ENCODE assay signal across 8 mouse cellular contexts in genomic region chrX:70374469-70375110, GRCm38 (mm10). TPM values are rescaled to one million over a fixed set of nuclear protein-coding genes. Genes with fewer than 3 reads are reported as not detected.
DNase-seq lines count a peak whose midpoint lies in the region; ATAC-seq and TF ChIP-seq lines count a peak whose summit lies in the region.
"Not testable (repeated sequence)": the region's sequence is repeated elsewhere in the genome, so short reads cannot be mapped to it uniquely, and the experiment has no call there.

No protein-coding gene starts in this region.

- in situ Hi-C loops in Patski (cut with MboI; ENCODE audit: low pct_unique_long_range_greater_than_20kb): loop anchor here (25.0 kb wide), 1 partner anchor 988 kb away; the partner anchor contains the start of gene Mtmr1

- TF ChIP-seq CTCF in Patski (IDR thresholded peaks at IDR 0.05): not testable (repeated sequence)
- peak; percentile 30; the same call in 1 of the 2 replicates for TF ChIP-seq CTCF in kidney, postnatal 0 days (IDR thresholded peaks at IDR 0.05; ENCODE audit: low read depth)

- not testable (repeated sequence) for H3K4me3 ChIP-seq in forebrain, embryonic 13.5 days; hindbrain, embryonic 16.5 days (ENCODE audit: low read length); kidney, postnatal 0 days (replicated peaks; ENCODE audit: low read depth, low read length); midbrain, embryonic 15.5 days; neural tube, embryonic 14.5 days (ENCODE audit: low read depth, low read length)

- CTCF ChIA-PET in Patski (lab: Charles Lee): not testable (repeated sequence)

- not testable (repeated sequence) for DNase-seq in Patski (ENCODE audit: low read depth, low spot score); kidney, postnatal 0 days (ENCODE audit: low spot score)

- H3K4me2 ChIP-seq in forebrain, embryonic 13.5 days; hindbrain, embryonic 16.5 days (ENCODE audit: low read length); kidney, postnatal 0 days (ENCODE audit: low read length); midbrain, embryonic 15.5 days; neural tube, embryonic 14.5 days (ENCODE audit: low read depth, low read length): not testable (repeated sequence)

- H3K9ac ChIP-seq in forebrain, embryonic 13.5 days; hindbrain, embryonic 16.5 days (ENCODE audit: low read depth, low read length); kidney, postnatal 0 days (ENCODE audit: low read depth, low read length); midbrain, embryonic 15.5 days; neural tube, embryonic 14.5 days (replicated peaks; ENCODE audit: low read depth, low read length): not testable (repeated sequence)

- WGBS in forebrain, embryonic 13.5 days: 71% methylated on average over 5 of the region's 6 CpGs
- WGBS in hindbrain, embryonic 16.5 days: 59% methylated on average over 3 of the region's 6 CpGs
- 58% methylated on average over 4 of the region's 6 CpGs for WGBS in kidney, postnatal 0 days
- WGBS in midbrain, embryonic 15.5 days: 51% methylated on average over 6 of the region's 6 CpGs
- 71% methylated on average over 4 of the region's 6 CpGs for WGBS in neural tube, embryonic 14.5 days

- H3K27me3 ChIP-seq in Patski; forebrain, embryonic 13.5 days; hindbrain, embryonic 16.5 days (replicated peaks; ENCODE audit: control insufficient read depth, insufficient read depth, low read length); kidney, postnatal 0 days (ENCODE audit: insufficient read depth, low read length); midbrain, embryonic 15.5 days (replicated peaks); neural tube, embryonic 14.5 days (ENCODE audit: control insufficient read depth, insufficient read depth, low read length): not testable (repeated sequence)

- ATAC-seq in Patski: peak; percentile 73
- ATAC-seq in forebrain, embryonic 13.5 days: peak; percentile 83
- ATAC-seq in granulocyte monocyte progenitor cell, adult 5-6 weeks (replicated peaks; ENCODE audit: poor library complexity, severe bottlenecking): peak; percentile 87
- ATAC-seq in hindbrain, embryonic 16.5 days: peak; percentile 82
- ATAC-seq in kidney, postnatal 0 days (replicated peaks; ENCODE audit: low FRiP score, low read depth): peak; percentile 25; the same call in 1 of the 2 replicates
- ATAC-seq in megakaryocyte, adult 5-6 weeks (ENCODE audit: poor library complexity, severe bottlenecking): peak; percentile 88
- peak; percentile 80 for ATAC-seq in midbrain, embryonic 15.5 days (replicated peaks)
- ATAC-seq in neural tube, embryonic 14.5 days (ENCODE audit: low read depth): peak; percentile 89; the same call in 1 of the 2 replicates

- POLR2A ChIA-PET in Patski (lab: Charles Lee): not testable (repeated sequence)

- not testable (repeated sequence) for H3K4me1 ChIP-seq in forebrain, embryonic 13.5 days; hindbrain, embryonic 16.5 days (ENCODE audit: control insufficient read depth, insufficient read depth, low read depth, low read length); kidney, postnatal 0 days (replicated peaks; ENCODE audit: insufficient read depth, low read length); midbrain, embryonic 15.5 days; neural tube, embryonic 14.5 days (ENCODE audit: control insufficient read depth, insufficient read depth, low read length)

- not testable (repeated sequence) for H3K36me3 ChIP-seq in forebrain, embryonic 13.5 days (ENCODE audit: poor library complexity, severe bottlenecking); hindbrain, embryonic 16.5 days (ENCODE audit: control insufficient read depth, insufficient read depth, low read length); kidney, postnatal 0 days (ENCODE audit: insufficient read depth, low read length); midbrain, embryonic 15.5 days (replicated peaks); neural tube, embryonic 14.5 days (ENCODE audit: control insufficient read depth, insufficient read depth, low read length)

- H3K9me3 ChIP-seq in forebrain, embryonic 13.5 days (replicated peaks); hindbrain, embryonic 16.5 days (ENCODE audit: control insufficient read depth, low read length); kidney, postnatal 0 days (replicated peaks; ENCODE audit: low read length); midbrain, embryonic 15.5 days; neural tube, embryonic 14.5 days (ENCODE audit: control insufficient read depth, low read length): not testable (repeated sequence)

- H3K27ac ChIP-seq in forebrain, embryonic 13.5 days; hindbrain, embryonic 16.5 days (ENCODE audit: low read depth, low read length); kidney, postnatal 0 days; midbrain, embryonic 15.5 days; neural tube, embryonic 14.5 days (ENCODE audit: low read depth, low read length): not testable (repeated sequence)

RNA-seq across cellular contexts. Expression of gene Ids, which starts 9.7 kb away (rescaled TPM):
- polyA plus RNA-seq in Patski (2021): 39.7 TPM
- 10.1 and 10.3 TPM in 2 replicates for polyA plus RNA-seq in forebrain, embryonic 13.5 days (2015; fragmentation: Nextera tagmentation; extraction: Ambion mirVana)
- total RNA-seq in granulocyte monocyte progenitor cell, adult 5-6 weeks (2014; fragmentation: Nextera tagmentation): 12.1 and 13.0 TPM in 2 replicates
- 5.3 TPM in 2 replicates for total RNA-seq in granulocyte monocyte progenitor cell, adult 5-6 weeks (2017)
- 14.5 and 17.7 TPM in 2 replicates for polyA plus RNA-seq in hindbrain, embryonic 16.5 days (2015; fragmentation: Nextera tagmentation; extraction: Ambion mirVana)
- 4.3 and 4.4 TPM in 2 replicates for polyA plus RNA-seq in kidney, postnatal 0 days (2015; fragmentation: Nextera tagmentation; extraction: Ambion mirVana)
- 69.2 and 77.5 TPM in 2 replicates for total RNA-seq in megakaryocyte, adult 5-6 weeks (2015)
- 14.3 and 19.0 TPM in 2 replicates for total RNA-seq in megakaryocyte, adult 5-6 weeks (2017)
- polyA plus RNA-seq in midbrain, embryonic 15.5 days (2015; fragmentation: Nextera tagmentation; extraction: Ambion mirVana): 16.5 and 16.9 TPM in 2 replicates
- 18.4 and 19.0 TPM in 2 replicates for polyA plus RNA-seq in neural tube, embryonic 14.5 days (2014; fragmentation: Nextera tagmentation; extraction: Ambion mirVana)

RNA-seq across cellular contexts. Expression of gene 1110012L19Rik, which starts 11.1 kb away (rescaled TPM):
- polyA plus RNA-seq in Patski (2021): 20.4 TPM
- polyA plus RNA-seq in forebrain, embryonic 13.5 days (2015; fragmentation: Nextera tagmentation; extraction: Ambion mirVana): 33.2 and 35.5 TPM in 2 replicates
- total RNA-seq in granulocyte monocyte progenitor cell, adult 5-6 weeks (2014; fragmentation: Nextera tagmentation): 6.8 and 14.3 TPM in 2 replicates
- 31.2 and 32.8 TPM in 2 replicates for total RNA-seq in granulocyte monocyte progenitor cell, adult 5-6 weeks (2017)
- polyA plus RNA-seq in hindbrain, embryonic 16.5 days (2015; fragmentation: Nextera tagmentation; extraction: Ambion mirVana): 38.6 and 45.1 TPM in 2 replicates
- polyA plus RNA-seq in kidney, postnatal 0 days (2015; fragmentation: Nextera tagmentation; extraction: Ambion mirVana): 39.8 and 42.2 TPM in 2 replicates
- total RNA-seq in megakaryocyte, adult 5-6 weeks (2015): 12.6 and 18.5 TPM in 2 replicates
- total RNA-seq in megakaryocyte, adult 5-6 weeks (2017): 22.1 and 25.7 TPM in 2 replicates
- 35.3 and 40.2 TPM in 2 replicates for polyA plus RNA-seq in midbrain, embryonic 15.5 days (2015; fragmentation: Nextera tagmentation; extraction: Ambion mirVana)
- 34.2 and 45.9 TPM in 2 replicates for polyA plus RNA-seq in neural tube, embryonic 14.5 days (2014; fragmentation: Nextera tagmentation; extraction: Ambion mirVana)

Comparison
In these comparisons a context has a peak if more than half of its experiments do, and no peak if none do; other contexts are left out.
1. ATAC-seq: peak in every context shown above with its lines; median percentile 89 in neural tube, embryonic 14.5 days; 88 in megakaryocyte, adult 5-6 weeks; 87 in granulocyte monocyte progenitor cell, adult 5-6 weeks; 83 in forebrain, embryonic 13.5 days; 82 in hindbrain, embryonic 16.5 days; 80 in midbrain, embryonic 15.5 days; 73 in Patski; 25 in kidney, postnatal 0 days.